Mouse (Mus musculus) heart, postnatal 0 days (tissue): ENCODE measurements at regions not wholly inside any gene's neighbourhood (a gene's known extent, or its start where the extent isn't known, plus 50 kb on each side); places are given as distances from the start of the nearest gene placed in this dataset.

ENCODE experiments used
- CTCF ChIP-seq: IDR thresholded peaks from 2 replicates; pipeline ENCODE4 v1.5.1; 2016; ENCODE audit warnings: antibody characterized with exemption, control low read depth, low read depth
- EP300 ChIP-seq: IDR thresholded peaks from 2 replicates; pipeline ENCODE4 v1.6.1; 2016; ENCODE audit warnings: antibody characterized with exemption, low read depth

GRCm38 (mm10) chr1:158054961-158055360, 301.2 kb downstream of the Brinp2 start:
- TF ChIP-seq EP300 (no peak), CTCF (no peak)
